Mouse (Mus musculus) mouse embryonic stem cell (cell line): ENCODE results near the gene Adamtsl1.

ENCODE experiments used
- in situ Hi-C, 2 experiments: fragments of 300-500 bp; cut with MboI; formaldehyde crosslinking; loops; 1 replicate in 1 of 2; 3 replicates in 1 of 2; pipeline ENCODE4 v1.14.3; 2019 to 2020; ENCODE audit warnings: low sequenced_read_pairs in 2 of 2, low pct_unique_long_range_greater_than_20kb in 1 of 2, mixed read lengths in 1 of 2; ENCODE audit not compliant: unreplicated experiment in 1 of 2

Gene Adamtsl1

DNA sequence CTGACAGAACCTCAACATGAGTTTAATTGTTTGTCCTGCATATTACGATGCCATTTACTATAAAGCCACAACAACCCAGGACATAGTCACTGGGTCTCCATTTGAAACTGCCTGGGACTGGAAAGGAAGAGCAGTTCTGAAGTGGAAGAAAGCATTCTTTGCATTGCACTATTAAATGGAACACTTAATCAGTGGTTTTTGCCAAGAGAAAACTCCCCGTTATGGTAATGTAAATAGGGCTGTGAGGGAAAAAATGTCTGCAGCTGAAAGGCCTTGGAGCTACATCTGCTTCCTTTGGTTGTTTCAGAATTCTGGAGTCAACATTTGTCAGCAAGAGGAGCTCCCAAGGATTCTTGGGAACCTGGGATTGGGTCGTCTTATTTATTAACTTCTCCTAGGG lies 462.2 kb downstream of the Adamtsl1 start:
- in situ Hi-C loops, result no loop called here

DNA sequence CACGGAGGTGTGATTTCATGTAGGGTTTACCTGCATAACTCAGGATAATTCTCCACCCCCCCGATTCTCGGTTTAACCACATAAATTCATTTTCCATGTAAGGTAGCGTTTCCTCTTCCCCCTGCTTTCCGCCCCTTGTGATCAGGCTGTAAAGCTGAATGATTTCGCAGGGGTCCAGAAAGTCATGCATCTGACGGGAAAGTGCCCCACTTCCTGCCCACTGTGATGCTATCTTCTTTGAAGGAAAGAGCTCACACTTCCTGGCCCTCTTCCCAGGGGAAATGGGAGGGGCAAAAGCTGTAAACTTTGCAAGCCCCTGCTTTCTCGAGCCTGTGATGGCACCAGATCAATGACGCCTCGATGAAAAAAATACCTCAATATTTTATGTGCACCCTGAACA lies 465.2 kb downstream of the Adamtsl1 start:
- in situ Hi-C loops, result no loop called here

DNA sequence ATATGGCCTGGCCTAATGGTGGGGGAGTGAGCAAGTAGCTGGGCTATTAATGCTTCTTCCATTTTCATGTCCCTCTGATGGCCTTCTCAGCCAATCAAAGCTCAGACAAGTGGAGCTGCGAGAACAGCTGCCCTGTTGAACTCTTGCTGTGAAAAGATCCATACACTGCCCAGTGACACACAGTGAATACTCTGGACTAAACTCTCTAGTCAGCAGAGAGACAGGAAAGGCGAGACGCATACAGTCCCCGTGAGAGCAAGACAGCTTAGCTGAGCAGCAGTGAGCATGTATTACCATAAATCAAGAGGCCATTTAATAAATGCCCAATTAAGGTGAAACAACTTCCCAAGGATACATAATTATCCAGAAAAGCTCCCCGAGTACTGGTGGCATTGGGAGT lies 492.6 kb downstream of the Adamtsl1 start:
- in situ Hi-C loops, result no loop called here

DNA sequence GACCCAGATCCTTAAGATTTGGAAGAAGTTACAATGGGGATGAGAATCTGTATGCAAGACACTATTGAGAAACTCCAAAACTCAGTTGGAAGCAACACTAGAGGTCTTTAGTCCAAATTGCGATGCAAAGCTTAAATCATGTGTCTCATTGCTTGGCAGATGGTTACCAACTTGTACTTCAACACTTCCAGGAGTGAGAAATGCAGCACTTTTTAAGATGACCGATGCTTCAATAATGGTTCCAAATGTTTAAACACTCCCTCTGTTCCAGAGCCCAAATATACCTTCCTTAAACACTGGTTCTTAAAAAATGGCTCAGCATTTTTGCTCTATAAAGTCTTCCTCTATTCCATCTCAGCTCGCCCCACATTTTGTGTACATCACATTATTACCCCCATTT lies 499.7 kb downstream of the Adamtsl1 start:
- in situ Hi-C loops, result no loop called here

DNA sequence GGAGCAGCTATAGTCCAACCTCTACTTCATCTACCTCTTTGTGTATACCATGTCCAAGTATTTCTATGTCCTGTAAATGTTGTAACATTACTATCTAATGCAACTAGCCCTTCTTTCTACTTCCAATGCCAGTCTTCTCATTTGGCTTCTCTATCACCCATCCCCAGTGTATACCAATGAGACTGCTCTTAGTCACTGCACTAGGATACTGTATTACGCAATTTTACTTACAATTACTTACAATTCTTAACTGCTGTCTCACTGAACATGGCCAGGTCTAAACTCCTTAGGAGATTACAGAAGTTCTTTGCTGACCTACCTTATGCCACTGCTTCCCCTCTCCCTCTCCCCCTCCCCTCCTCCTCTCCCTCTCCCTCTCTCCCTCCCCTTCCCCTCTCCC lies 505.0 kb downstream of the Adamtsl1 start:
- in situ Hi-C loops, result no loop called here

DNA sequence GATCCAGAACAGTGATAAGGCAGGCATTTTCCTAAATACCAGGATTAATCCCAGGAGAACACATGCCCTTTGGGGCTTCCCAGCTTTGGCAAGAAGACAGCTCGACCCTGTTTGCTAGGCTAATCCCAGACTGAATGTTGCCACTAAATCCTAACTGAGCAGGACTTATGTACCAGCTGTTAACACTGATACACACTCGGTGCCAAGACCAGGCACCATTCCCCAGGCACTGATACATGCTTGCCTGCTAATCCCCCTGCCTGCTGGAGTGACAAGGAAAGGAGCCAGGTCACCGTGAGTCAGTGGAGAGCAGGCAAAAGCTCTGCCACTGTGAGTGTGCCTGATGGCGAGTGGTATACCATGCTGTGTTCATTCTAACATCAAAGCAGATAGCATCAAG lies 505.6 kb downstream of the Adamtsl1 start:
- in situ Hi-C loops, result no loop called here

DNA sequence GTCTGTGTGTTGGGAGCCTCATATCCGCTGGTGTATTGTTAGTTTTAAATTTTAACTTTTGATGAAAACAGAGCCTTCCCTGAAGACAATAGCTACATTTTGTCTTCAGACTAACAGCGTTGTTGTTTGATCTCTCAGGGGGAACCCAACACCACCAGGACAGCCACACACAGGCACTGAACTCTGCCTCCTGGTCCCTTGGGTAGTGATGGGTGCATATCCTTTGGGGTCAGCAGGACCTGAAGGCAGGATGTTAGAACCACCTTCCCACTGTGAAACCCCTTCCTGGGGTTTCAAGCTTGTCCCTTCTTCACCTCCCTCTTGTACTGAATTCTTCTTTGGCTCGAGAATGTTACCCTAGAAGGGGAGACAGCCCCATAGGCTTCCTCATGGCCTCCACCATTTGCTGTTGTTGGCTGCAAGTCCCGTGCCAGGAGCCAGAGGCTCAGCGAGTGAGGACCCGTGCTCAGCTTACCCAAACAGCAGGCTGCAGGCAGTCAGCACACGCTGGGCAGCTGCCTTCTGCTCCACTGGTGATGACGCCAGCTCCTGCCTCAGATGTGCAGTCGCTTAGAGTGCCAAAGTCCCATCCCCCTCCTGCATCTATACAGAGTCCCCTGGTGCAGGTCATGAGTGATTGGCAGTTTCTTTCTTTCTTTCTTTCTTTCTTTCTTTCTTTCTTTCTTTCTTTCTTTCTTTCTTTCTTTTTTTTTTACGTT lies 506.6 kb downstream of the Adamtsl1 start:
- in situ Hi-C loops, result no loop called here

DNA sequence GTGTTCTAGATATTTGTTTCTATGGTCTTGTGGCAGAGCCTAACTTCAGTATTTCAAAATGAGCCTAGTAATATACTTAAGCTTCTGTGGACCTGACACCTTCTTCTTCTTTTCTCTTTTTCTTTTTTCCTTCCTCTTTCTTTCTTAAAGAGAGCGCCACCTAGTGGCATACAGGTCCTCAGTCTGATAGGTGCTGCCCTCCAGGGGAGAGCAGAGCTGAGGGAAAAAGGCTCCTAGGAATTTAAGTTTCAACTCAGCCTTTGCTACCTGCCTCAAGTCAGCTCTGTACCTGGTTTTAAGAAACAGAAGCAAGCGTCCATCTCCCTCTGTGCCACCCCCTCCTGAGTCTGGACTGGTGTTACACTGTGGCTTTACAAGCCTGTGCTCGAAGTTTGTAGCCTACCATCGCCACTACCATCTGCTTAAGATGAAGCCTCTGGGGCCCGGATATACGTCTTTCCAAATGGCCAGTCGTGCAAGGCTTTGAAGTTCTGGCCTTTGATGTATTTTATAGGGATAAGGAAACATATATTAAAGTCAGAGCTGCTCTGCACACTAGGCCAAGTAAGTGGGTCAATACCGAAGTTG lies 510.7 kb downstream of the Adamtsl1 start:
- in situ Hi-C loops, result no loop called here

DNA sequence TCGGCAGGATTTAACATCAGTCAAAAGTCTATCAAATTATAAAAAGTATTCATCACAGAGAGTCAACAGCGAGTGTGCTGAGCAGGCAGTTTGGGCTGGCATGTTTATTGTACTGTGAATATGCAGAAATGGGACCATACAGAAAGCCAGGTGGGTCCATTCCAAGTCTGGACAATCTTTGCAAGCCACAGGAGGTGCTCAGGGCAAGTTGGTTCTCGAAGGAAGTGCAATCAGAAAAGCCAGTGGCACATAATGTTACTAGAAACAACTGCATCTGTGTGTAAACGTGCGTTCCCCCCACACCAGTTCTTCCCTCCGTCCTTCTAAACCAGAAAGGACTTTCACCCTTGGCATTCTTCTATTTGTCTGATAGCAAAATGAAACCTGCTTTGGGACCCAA lies 515.5 kb downstream of the Adamtsl1 start:
- in situ Hi-C loops, result no loop called here

DNA sequence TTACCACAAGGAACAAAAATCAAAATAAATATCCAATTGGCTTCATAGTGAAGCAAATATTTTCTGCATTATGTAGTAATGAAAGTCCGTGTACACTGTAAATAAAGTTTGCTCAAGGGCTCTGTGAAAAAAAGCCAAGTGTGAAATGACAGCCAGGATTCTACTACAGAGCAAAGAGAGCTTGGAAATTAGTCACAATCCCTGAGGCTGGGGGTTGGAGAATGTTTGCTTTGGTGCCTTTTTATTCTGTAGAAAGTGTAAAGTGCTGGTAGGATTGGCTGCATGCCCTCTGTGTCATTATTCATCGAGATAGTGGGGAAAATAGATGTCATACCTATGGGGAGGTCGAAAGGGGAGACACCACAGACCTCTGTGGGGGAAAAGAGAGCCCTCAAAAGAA lies 516.2 kb downstream of the Adamtsl1 start:
- in situ Hi-C loops, result no loop called here

DNA sequence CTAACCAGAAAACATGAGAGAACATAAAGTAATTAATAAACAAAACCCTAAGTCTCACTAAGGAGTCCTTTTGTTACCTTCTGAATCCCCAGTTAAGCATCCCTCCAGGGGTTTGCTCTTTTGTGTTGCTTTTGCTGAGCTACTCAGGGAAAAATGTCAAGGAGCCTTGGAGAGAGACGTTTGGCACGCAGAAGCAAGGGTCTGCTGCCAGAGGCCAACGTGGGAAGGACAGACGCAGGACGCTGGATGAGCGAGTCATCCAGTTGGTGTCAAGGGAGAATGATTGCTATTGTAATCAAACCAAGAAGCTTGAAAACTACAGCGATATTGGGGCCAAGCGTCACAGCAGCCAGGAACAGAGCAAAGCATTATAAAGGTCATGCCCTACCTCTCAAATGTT lies 517.1 kb downstream of the Adamtsl1 start:
- in situ Hi-C loops, result no loop called here

DNA sequence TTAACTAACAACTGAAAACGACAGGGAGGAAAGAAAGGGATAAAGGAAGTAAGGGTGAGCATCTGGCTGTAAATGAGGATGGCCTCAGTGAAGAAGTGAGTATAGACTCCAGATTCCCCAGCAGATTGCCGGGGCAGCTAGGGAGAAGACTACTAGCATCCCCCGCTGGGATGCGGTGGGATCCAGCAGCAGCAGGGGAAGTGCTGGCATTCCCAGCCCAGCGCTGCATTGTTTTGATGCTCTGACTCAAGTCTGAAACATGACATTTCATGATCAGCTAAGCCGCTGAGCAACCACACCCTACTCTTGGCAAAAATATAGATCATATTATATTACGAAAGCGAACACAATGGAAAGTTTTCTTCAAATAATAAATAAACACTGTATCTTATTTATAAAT lies 526.9 kb downstream of the Adamtsl1 start:
- in situ Hi-C loops, result no loop called here

DNA sequence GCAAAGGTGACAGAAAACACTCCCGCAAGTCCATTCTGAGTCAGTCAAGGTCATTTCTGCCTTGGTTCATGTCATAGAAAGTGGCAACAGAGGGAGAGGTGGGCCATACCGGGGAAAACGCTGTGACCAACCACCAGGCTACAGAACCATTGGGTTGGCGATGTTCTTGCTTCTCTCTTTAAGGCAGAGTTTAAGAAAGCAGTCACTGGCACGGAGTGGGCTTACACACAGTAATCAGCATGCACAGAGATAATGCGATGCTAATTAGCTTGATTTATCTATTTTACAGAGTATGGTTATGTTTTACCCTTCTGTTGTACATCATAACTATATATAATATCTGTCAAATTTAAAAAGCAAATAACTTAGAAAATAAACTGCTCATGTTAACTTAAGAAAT lies 531.5 kb downstream of the Adamtsl1 start:
- in situ Hi-C loops, result no loop called here

DNA sequence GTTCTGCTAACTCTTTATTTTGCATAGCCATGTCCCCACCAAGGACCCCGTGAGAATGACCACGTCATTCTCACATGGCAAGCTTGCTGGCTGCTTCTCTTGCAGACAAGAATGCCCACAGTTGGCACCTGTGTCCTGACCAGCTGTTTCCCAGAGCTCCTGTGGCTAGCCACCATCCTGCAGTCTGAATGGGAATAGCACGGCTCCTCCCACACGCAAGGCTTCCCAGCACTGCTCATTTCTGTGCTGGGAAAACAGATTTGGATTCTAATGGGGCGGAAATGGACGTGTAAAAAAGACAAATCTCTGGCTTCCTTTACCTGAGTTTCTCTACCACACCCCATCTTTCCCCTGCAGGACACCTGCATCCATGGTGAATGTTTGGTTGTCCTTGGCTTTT lies 531.9 kb downstream of the Adamtsl1 start:
- in situ Hi-C loops, result no loop called here

DNA sequence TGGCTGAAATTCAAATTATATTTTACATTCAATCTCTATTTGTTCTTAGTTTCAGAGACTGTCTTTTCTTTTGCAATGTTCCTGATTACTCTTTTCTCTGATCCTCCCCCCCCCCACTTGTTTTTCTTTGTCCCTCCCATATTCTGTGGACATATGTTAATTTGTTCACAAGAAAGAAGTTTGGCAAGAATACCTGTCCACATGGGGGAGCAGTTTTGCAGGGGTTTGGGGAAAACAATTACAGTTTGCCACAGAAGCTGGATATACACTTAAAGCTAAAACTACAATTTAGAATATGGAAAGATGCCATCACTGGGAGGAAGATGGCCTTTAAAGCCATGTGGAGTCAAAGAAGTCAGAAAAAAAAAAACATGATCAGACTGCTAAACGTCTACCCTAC lies 532.9 kb downstream of the Adamtsl1 start:
- in situ Hi-C loops, result no loop called here

DNA sequence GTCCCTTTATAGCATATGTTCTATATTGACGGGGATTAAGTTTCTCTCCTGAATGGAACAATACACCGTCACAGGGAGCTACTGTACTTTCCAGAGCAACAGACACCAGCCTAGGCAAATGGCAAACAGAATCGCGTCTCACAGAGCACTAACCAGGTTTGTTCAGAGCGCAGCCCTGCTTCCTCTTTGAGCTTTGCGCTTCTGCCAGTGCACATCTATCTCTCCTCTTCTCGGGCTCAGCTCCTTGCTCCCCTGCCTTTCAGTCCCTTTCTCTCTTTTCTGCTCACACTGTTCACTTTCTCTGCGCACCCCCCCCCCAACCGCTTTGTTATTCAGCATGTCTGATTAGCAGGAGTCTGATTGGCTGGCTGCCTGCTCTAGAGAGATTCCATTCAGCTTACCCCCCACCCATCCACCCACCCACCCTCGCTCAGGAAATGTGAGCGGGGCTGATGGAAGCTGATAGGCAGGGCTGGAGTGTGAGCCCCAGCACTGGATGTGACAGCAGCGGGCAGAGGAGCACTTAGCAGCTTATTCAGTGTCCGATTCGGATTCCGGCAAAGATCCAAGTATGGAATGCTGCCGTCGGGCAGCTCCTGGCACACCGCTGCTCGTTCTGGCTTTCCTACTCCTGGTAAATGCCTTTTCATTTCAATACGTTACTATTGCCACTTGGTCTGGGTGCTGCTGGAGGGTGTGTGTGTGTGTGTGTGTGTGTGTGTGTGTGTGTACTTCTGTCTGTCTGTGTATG lies 539.7 kb downstream of the Adamtsl1 start:
- in situ Hi-C loops, result no loop called here

DNA sequence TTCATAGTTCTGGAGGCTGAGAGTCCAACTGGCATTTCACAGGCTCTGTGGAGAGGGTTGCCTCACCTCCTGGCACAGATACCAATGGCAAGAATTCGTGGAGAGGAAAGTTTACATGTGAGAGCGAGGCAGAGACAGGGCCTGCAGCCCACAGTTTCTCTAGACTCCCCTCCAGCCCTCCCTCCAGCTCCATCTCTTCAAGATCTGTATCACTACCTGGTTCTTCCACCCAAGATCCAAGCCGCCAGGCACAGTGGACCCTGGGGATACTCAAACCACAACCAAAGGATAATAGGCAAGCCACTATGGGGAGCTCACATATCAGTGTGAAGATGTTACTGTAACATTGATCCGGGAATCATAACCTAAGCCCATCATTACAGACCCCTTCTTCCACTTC lies 546.6 kb downstream of the Adamtsl1 start:
- in situ Hi-C loops, result no loop called here

DNA sequence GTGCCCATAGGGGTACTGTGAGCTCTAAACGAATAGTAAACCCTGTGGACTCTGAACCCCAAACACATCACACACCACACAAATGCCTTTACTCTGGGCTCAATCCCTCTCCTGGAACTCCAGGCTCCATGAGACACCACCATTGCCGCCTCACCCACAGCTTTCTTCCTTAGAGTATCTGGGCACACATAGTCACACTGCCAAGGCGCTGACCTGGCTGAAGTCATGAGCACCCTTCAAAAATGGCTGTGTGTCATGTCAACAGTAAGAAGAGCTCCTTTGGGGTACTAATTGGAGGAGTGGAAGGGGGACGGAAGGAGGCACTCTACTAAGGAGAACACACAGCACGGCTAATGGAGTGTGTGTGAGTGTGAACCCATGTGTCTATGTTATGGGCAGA lies 554.4 kb downstream of the Adamtsl1 start:
- in situ Hi-C loops, result no loop called here

DNA sequence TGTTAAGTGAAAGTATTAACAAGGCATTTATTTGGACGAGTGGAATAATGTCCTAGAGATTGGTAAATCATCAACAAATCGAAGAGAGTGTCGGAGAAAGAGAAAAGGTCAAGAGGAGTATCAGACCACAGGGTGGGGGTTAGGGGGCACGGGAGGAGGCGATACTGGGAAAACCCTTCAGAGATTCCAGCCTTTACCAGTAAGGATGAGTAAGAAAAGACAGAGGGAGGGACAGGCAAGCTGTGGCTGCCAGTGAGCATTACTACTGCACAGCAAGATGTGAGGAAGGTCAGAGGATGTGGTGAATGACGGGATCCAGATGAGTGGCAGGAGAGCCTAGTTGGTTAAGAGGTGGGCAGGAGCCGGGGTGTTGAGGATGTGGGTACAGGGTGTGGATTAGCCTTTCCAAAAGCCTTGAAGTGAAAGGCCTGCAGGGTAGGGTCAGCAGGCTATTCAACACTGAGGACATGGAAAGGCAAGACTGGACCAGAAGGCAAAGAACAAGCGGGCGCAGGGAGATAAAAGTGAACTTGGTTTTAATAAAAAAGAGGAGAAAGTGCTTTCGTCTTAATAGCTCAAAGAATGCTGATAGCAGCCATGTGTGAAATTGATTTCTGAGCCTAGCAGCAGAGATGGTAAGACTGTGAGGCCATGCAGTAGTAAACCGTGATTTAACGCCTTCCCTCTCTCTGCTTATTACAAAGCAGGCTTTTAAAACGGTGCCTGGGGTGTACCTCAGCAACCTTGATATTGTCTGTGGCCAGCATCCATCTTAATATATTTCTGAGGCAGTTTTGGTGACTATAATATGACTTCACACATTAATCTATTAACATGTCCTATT lies 555.1 kb downstream of the Adamtsl1 start:
- in situ Hi-C loops, result no loop called here
